ENCODE assay signal across 15 mouse cellular contexts in genomic region chr7:83622582-83622981, GRCm38 (mm10). TPM values are rescaled to one million over a fixed set of nuclear protein-coding genes. Genes with fewer than 3 reads are reported as not detected.
A peak's percentile ranks its signal among the peaks of the same experiment; 100 is the strongest.
DNase-seq lines count a peak whose midpoint lies in the region.
"Had no signal": no experiment of that assay in that cellular context is flagged by ENCODE, and none has a peak within 500 bp of the region (broad histone marks: within the 10 kb centered on the region; RNA-seq: fewer than 3 reads in every experiment).

No protein-coding gene starts in this region.

- peak; percentile 63 for DNase-seq in heart, adult 11 months
- no peak for DNase-seq in heart, adult 9 months (ENCODE audit: low spot score in 2 of 2)
- peak; percentile 32 for DNase-seq in adrenal gland, adult 8-10 months
- peak; percentile 36 for DNase-seq in adrenal gland, postnatal 10 days
- peak; percentile 53 to 62 for DNase-seq in adrenal gland, postnatal 36 days
- DNase-seq in natural killer cell, adult 2 months (ENCODE audit: low spot score in 2 of 2): no peak
- DNase-seq: cerebellum, adult 11 months; cerebellum, adult 8-10 months; cerebellum, postnatal 14 days; gastrocnemius, postnatal 14 days; heart, adult 18-20 months; heart, postnatal 14 days; heart, postnatal 4 days; kidney, adult 18-20 months had no signal

RNA-seq across cellular contexts. Expression of gene Stard5, which starts 9.2 kb away (rescaled TPM):
- total RNA-seq in adrenal gland, adult 8-10 months (2022): 10 to 100 TPM; 19.3 to 53.7 (median 29.3) TPM
- total RNA-seq in adrenal gland, postnatal 10 days (2021): 10 to 100 TPM; 30.1 to 35.2 TPM
- 10 to 100 TPM; 21.2 to 32.8 TPM for total RNA-seq in adrenal gland, postnatal 36 days (2021)

RNA-seq across cellular contexts. Expression of gene Tmc3, which starts 37.9 kb away (rescaled TPM):
- total RNA-seq in adrenal gland, adult 8-10 months (2022): under 1 TPM; 0.07 to 0.31 (median 0.14) TPM
- 1 to 10 TPM in 1 of 2 experiments, under 1 TPM in 1; 0.72 to 1.5 TPM for total RNA-seq in adrenal gland, postnatal 10 days (2021)
- under 1 TPM; 0.07 to 0.36 TPM for total RNA-seq in adrenal gland, postnatal 36 days (2021)
- total RNA-seq: MEL had no signal

Comparison
In these comparisons a context has a peak if more than half of its experiments do, and no peak if none do; other contexts are left out.
1. DNase-seq: peak in heart, adult 11 months (single experiment), adrenal gland, adult 8-10 months (single experiment), adrenal gland, postnatal 10 days (single experiment) and adrenal gland, postnatal 36 days (2 of 2); none in heart, adult 9 months (0 of 2) and natural killer cell, adult 2 months (0 of 2).